Mouse (Mus musculus) liver, embryonic 16.5 days (tissue): ENCODE results near the gene Nup93. TPM values are rescaled to one million over a fixed set of nuclear protein-coding genes. Genes with fewer than 3 reads are reported as not detected.

Source experiments
- ATAC-seq: fragments of 200-750 bp; cut with Nextera tagmentation; 2 replicates; pipeline ENCODE4 v1.8.0; 2017; ENCODE audit warnings: low read depth, mild to moderate bottlenecking, moderate number of reproducible peaks, moderate library complexity
- H3K27ac ChIP-seq: fragments of 300-500 bp; sonication (generic); 2 replicates; pipeline ENCODE4 v1.5.1; 2014; ENCODE audit warnings: mild to moderate bottlenecking, low read length
- H3K27me3 ChIP-seq: fragments of 300-500 bp; sonication (generic); 2 replicates; pipeline ENCODE4 v1.6.1; 2014; ENCODE audit warnings: low read depth, low read length, mixed read lengths; ENCODE audit not compliant: control insufficient read depth, insufficient read depth
- H3K36me3 ChIP-seq: fragments of 300-500 bp; sonication (generic); 2 replicates; pipeline ENCODE4 v1.6.1; 2014; ENCODE audit warnings: mild to moderate bottlenecking; ENCODE audit not compliant: control insufficient read depth, insufficient read depth
- H3K4me1 ChIP-seq: fragments of 300-500 bp; sonication (generic); 2 replicates; pipeline ENCODE4 v1.6.1; 2014; ENCODE audit warnings: low read depth, low read length, mixed read lengths; ENCODE audit not compliant: control insufficient read depth
- H3K4me2 ChIP-seq: fragments of 300-500 bp; sonication (generic); 2 replicates; pipeline ENCODE4 v1.6.1; 2014; ENCODE audit warnings: low read depth, low read length, mixed read lengths
- H3K4me3 ChIP-seq: fragments of 300-500 bp; sonication (generic); 2 replicates; pipeline ENCODE4 v1.5.1; 2014; ENCODE audit warnings: low read depth, mild to moderate bottlenecking, low read length
- H3K9ac ChIP-seq: fragments of 300-500 bp; sonication (generic); 2 replicates; pipeline ENCODE4 v1.6.1; 2014; ENCODE audit warnings: low read depth, low read length
- H3K9me3 ChIP-seq: fragments of 300-500 bp; sonication (generic); replicated peaks from 2 replicates; pipeline ENCODE4 v1.6.1; 2016; ENCODE audit warnings: low read length; ENCODE audit not compliant: control insufficient read depth
- WGBS: fragments of 180-500 bp; shearing (Covaris S2); extraction: QIAGEN DNeasy Blood & Tissue Kit; methylation state at CpG from one replicate; pipeline ENCODE4 v1.1.7; 2014; ENCODE audit not compliant: insufficient replicate concordance; 5-methylcytosine and 5-hydroxymethylcytosine counted together
- polyA plus RNA-seq: library from polyadenylated mRNA; unstranded; fragments of >200 nt; fragmentation: Nextera tagmentation; extraction: Ambion mirVana; gene quantifications from 2 replicates; pipeline ENCODE4 v1.2.1, GENCODE M21; 2015

Gene Nup93
- polyA plus RNA-seq, 1 experiment from 2014 or later = 34.0 TPM

- 43% methylated on average over 10 of the region's 10 CpGs for WGBS
- H3K27ac ChIP-seq = no peak overlapping the region
- no peaks in the 10 kb centered on the region; the same call in 1 of the 2 replicates for H3K27me3 ChIP-seq
- no peaks in the 10 kb centered on the region for H3K4me1 ChIP-seq
- no peak overlapping the region for H3K4me2 ChIP-seq
- H3K9ac ChIP-seq = no peak overlapping the region
- no peaks in the 10 kb centered on the region for H3K36me3 ChIP-seq
- peak; percentile 27; the same call in 1 of the 2 replicates for ATAC-seq
- H3K4me3 ChIP-seq = no peak overlapping the region
- H3K9me3 ChIP-seq = no peaks in the 10 kb centered on the region
Observed at GRCm38 (mm10) chr8:94199202-94199869, 15.0 kb upstream of the Nup93 start.

GRCm38 (mm10) chr8:94204043-94204442, 10.3 kb upstream of the Nup93 start:
- Histone ChIP-seq H3K27ac (no peak overlapping the region), H3K36me3 (no peaks in the 10 kb centered on the region), H3K9ac (no peak overlapping the region), H3K9me3 (no peaks in the 10 kb centered on the region), H3K4me2 (no peak overlapping the region), H3K4me1 (no peaks in the 10 kb centered on the region), H3K4me3 (no peak overlapping the region), H3K27me3 (no peaks in the 10 kb centered on the region)
- WGBS = 55% methylated on average over 3 of the region's 3 CpGs
- no peak for ATAC-seq

- 14% methylated on average over 5 of the region's 5 CpGs for WGBS
- peak; percentile 73 for ATAC-seq
- Histone ChIP-seq H3K4me2 (no peak overlapping the region), H3K27ac (no peak overlapping the region), H3K9me3 (no peaks in the 10 kb centered on the region), H3K4me1 (no peaks in the 10 kb centered on the region), H3K27me3 (no peaks in the 10 kb centered on the region), H3K4me3 (no peak overlapping the region), H3K9ac (no peak overlapping the region), H3K36me3 (no peaks in the 10 kb centered on the region)
Observed at GRCm38 (mm10) chr8:94205736-94206135, 8.6 kb upstream of the Nup93 start.

GRCm38 (mm10) chr8:94206256-94206655, 8.1 kb upstream of the Nup93 start:
- ATAC-seq = no peak
- Histone ChIP-seq H3K4me2 (no peak overlapping the region), H3K36me3 (no peaks in the 10 kb centered on the region), H3K9ac (no peak overlapping the region), H3K4me3 (no peak overlapping the region), H3K9me3 (no peaks in the 10 kb centered on the region), H3K4me1 (no peaks in the 10 kb centered on the region), H3K27me3 (no peaks in the 10 kb centered on the region), H3K27ac (no peak overlapping the region)
- 70% methylated on average over 8 of the region's 8 CpGs for WGBS

- Histone ChIP-seq H3K36me3 (no peaks in the 10 kb centered on the region), H3K27me3 (no peaks in the 10 kb centered on the region), H3K9me3 (no peaks in the 10 kb centered on the region), H3K9ac (no peak overlapping the region), H3K4me1 (no peaks in the 10 kb centered on the region), H3K4me2 (no peak overlapping the region), H3K4me3 (no peak overlapping the region), H3K27ac (no peak overlapping the region)
- ATAC-seq = no peak
- WGBS = 34% methylated on average over 2 of the region's 2 CpGs
Observed at GRCm38 (mm10) chr8:94207491-94207890, 6.9 kb upstream of the Nup93 start.

- Histone ChIP-seq H3K27ac (no peak overlapping the region), H3K4me2 (no peak overlapping the region), H3K27me3 (no peaks in the 10 kb centered on the region), H3K4me1 (peaks cover 5% of the 10 kb centered on the region), H3K9me3 (no peaks in the 10 kb centered on the region), H3K4me3 (no peak overlapping the region), H3K9ac (no peak overlapping the region), H3K36me3 (no peaks in the 10 kb centered on the region)
- WGBS = 63% methylated on average over 6 of the region's 6 CpGs
- ATAC-seq = no peak
Observed at GRCm38 (mm10) chr8:94209639-94210038, 4.7 kb upstream of the Nup93 start.

- Histone ChIP-seq H3K27ac (no peak overlapping the region), H3K4me2 (no peak overlapping the region), H3K9me3 (no peaks in the 10 kb centered on the region), H3K4me1 (peaks cover 9% of the 10 kb centered on the region), H3K4me3 (no peak overlapping the region), H3K36me3 (no peaks in the 10 kb centered on the region), H3K9ac (no peak overlapping the region), H3K27me3 (no peaks in the 10 kb centered on the region)
- WGBS = 64% methylated on average over 3 of the region's 3 CpGs
- ATAC-seq = no peak
Observed at GRCm38 (mm10) chr8:94210225-94210624, 4.1 kb upstream of the Nup93 start.

GRCm38 (mm10) chr8:94213819-94214218, 545 bp upstream of the Nup93 start:
- H3K27ac ChIP-seq = no peak overlapping the region
- ATAC-seq = no peak
- H3K27me3 ChIP-seq = no peaks in the 10 kb centered on the region
- peak overlapping the region; percentile 89 for H3K4me3 ChIP-seq
- no peaks in the 10 kb centered on the region for H3K9me3 ChIP-seq
- peak overlapping the region; percentile 95 for H3K4me2 ChIP-seq
- H3K4me1 ChIP-seq = peaks cover 25% of the 10 kb centered on the region
- H3K36me3 ChIP-seq = no peaks in the 10 kb centered on the region
- H3K9ac ChIP-seq = 0 out of 2 replicates have a peak overlapping the region, but pooled peaks have one; percentile 14
- WGBS = 49% methylated on average over 6 of the region's 6 CpGs

GRCm38 (mm10) chr8:94227381-94227939, 13.1 kb downstream of the Nup93 start:
- H3K9me3 ChIP-seq = no peaks in the 10 kb centered on the region

More at GRCm38 (mm10) chr8:94227381-94227939, 13.1 kb downstream of the Nup93 start:
- no peak overlapping the region for H3K27ac ChIP-seq
- no peak for ATAC-seq
- no peaks in the 10 kb centered on the region for H3K4me1 ChIP-seq
- 0 out of 2 replicates have a peak, but pooled peaks cover 3% of the 10 kb centered on the region for H3K36me3 ChIP-seq
- H3K4me3 ChIP-seq = no peak overlapping the region
- H3K27me3 ChIP-seq = no peaks in the 10 kb centered on the region
- no peak overlapping the region for H3K4me2 ChIP-seq
- no peak overlapping the region for H3K9ac ChIP-seq
- 83% methylated on average over 7 of the region's 7 CpGs for WGBS
